Mouse (Mus musculus): Measurements from ENCODE around the gene Smg5. TPM values are rescaled to one million over a fixed set of nuclear protein-coding genes. Genes with fewer than 3 reads are reported as not detected.
A peak's percentile ranks its signal among the peaks of the same experiment; 100 is the strongest.
"Not testable (repeated sequence)": the region's sequence is repeated elsewhere in the genome, so short reads cannot be mapped to it uniquely, and the experiment has no call there.

The Smg5 gene
- total RNA-seq, 2 experiments from 2014 or later, result 73.5 to 74.7 TPM

DNA sequence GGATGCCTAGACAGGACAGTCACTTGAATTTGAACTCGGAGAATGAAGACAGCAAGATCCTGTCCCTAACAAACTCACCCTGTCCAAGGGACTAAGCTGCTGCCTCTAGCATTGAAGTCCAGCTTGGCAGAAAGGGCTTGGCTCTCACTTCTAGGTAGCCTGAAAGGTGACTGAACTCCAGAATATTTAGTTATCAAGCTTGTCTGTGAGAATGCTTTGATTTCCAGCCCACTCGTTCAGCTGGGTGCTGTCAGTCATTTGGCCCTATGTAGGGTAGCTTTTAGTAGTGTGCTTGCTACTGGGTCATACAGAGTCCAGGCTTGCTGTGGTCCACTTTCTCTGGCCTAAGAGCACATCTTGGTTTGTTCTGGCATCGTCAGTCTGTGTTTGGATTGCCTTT, 2.9 kb downstream of the Smg5 start:
- no peak for DNase-seq (ENCODE audit: extremely low spot score in 1 of 2, low spot score in 2 of 2)
- intact Hi-C loops (cut with DNase I), result no loop called here

DNA sequence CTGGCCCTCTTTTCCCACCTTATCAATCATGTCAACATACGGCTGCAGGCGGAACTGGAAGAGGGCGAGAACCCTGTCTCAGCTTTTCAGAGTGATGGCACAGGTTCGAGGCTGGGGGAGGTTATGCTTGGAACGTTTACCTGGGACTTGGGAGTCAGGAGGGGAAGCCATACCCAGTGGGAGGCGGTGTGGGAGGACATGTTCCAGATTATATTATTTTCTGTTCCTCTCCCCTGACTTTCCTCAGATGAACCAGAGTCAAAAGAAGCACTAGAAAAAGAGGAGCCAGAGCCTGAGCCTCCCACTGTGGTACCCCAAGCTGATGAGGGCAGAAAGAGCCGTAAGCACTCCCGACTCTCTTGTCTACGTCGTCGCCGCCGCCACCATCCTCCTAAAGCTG, 14.7 kb downstream of the Smg5 start:
- intact Hi-C loops (cut with DNase I), result no loop called here
- no peak for DNase-seq (ENCODE audit: extremely low spot score in 1 of 2, low spot score in 2 of 2)

DNA sequence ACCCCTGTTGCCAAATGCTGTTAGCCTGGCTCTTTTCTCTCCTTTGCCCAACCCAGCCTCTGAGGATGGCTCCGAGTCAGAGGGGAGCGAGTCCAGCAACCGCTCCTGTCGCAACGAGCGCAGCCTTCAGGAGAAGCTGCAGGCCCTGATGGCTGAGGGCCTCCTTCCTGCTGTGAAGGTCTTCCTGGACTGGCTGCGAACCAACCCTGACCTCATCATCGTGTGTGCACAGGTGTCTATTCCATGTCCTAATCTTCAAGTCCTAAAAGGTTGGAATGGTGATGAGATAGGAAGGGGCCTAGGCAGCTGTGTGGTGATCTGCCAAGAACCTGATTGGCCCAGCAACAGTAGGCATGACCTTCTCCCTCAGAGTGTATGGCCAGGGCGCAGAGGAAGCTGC, 16.8 kb downstream of the Smg5 start:
- no peak for DNase-seq (ENCODE audit: extremely low spot score in 1 of 2, low spot score in 2 of 2)
- intact Hi-C loops (cut with DNase I), result no loop called here

DNA sequence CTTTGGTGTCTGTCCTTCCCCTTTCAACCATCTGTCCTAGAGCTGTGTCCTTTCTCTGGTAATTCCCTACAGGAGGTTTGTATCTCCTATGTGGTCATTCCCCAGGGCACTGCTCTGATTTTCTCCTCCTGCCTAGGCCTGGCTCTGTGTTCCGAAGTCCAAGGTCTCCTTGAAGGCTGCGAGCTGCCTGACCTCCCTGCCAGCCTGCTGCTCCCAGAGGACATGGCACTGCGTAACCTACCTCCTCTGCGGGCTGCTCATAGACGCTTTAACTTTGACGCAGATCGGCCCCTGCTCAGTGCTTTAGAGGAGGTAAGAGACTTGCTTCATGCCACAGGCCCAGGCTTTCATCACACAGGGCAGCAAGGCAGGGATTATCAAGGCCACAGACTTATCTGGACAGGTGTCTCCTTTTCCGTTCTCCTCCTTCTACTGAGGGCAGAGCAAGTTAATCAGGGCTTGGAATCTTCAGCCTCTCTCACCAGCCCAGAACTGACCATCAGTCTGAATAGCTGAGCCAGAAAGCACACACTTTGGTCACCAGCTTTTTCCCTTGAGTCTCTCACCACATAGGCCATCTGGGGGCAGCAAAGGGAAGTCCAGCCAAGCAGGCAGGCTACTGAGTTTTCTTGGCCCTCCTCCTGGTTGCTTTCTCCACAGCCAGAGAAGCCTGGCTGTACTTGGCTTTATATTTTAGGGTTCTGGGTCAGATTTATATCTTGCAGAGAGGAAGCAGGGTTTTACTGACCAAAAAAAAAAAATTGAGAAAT, 18.5 kb downstream of the Smg5 start:
- no peak for DNase-seq (ENCODE audit: extremely low spot score in 1 of 2, low spot score in 2 of 2)
- intact Hi-C loops (cut with DNase I), result no loop called here

DNA sequence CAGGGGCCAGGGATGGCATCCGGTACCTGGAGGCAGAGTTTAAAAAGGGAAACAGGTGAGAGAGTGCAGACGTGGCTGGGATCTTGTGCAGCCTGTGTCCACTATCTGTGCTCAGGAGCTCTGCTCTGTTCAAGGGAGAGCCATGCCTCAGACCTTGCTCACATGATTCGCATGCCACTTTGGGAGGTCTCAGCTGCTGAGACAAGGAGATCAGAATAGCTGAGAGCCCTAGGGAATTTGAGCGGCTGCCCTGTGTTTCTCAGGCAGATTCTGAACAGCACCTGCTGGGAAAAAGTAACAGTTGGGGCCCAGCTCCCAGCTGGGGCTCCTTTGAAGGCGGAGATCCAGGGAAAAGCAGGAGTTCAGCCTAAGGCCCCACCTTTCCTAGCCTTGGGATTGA, 23.5 kb downstream of the Smg5 start:
- no peak for DNase-seq (ENCODE audit: extremely low spot score in 1 of 2, low spot score in 2 of 2)
- intact Hi-C loops (cut with DNase I), result no loop called here

DNA sequence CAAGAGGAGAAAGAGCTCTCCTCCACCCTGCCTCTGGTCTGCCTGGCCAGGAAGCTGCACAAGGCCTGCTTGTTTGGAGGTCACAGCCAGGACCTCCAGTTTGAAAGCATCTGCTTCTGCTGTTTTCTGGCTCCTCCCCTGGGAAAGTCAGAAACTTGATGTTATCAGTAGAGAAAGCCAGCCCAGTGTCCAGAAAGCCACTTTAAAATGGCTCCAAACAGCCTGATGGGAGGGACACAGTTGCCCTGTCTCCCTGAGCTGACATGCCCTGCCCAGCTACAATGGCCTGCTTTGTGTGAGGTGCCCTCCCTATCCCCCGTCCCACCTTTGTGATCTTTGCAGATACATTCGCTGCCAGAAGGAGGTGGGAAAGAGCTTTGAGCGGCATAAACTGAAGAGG, 23.9 kb downstream of the Smg5 start:
- no peak for DNase-seq (ENCODE audit: extremely low spot score in 1 of 2, low spot score in 2 of 2)
- intact Hi-C loops (cut with DNase I), result no loop called here

DNA sequence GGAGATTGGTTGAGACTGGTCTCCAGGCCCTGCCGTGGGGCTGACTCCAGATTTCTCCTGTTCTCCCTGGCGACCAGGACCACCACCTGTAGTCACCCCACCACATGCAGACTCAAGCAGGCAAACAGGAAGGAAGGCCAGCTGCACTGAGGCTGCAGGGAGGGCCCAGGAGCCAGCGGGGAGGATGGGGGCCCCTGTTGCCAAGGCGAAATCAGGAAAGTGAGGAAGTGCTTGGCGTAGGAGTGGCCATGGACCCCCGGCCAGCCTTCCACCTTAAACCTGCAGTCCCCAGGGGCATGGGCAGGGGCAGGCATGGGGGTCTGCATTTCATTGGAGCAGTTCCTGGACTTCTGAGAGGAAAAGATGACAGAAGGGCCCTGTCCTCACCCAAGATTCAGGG, 25.0 kb downstream of the Smg5 start:
- DNase-seq (ENCODE audit: extremely low spot score in 1 of 2, low spot score in 2 of 2), result no peak
- intact Hi-C loops (cut with DNase I), result no loop called here

DNA sequence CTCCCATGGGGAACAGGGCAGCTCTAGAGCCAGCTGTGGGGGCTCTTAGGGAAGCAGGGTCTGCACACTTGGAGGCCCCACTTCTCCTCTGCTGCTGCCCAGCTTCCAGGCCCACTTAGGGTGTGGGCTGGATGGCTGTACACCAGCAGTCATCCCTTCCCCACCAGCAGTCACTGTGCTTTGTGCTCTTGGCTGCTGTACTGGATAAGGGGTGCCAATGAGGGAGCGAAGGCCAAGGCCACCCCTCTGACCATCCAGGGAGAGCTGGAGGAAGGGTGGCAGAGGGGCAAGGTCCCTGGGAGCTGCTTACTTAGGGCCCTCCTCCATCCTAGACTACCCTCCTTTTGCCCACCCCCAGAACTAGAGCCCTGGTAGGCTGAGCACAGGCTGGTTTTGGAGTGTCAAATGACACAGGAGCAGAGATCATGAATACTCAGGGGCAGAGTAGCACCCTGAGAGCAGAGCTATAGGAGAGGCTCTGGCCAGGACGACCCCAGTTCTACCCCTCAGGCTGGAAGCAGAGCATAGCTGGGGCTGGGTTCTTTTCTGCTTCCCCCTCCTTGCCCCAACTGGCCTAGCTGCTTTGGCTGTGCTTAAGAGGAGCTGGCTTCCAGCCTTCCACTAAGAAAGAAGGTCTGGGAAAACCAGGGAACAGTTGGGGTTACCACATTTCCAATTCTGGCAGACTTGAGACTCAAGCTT, 25.7 kb downstream of the Smg5 start:
- intact Hi-C loops (cut with DNase I), result no loop called here
- DNase-seq (ENCODE audit: extremely low spot score in 1 of 2, low spot score in 2 of 2), result no peak

DNA sequence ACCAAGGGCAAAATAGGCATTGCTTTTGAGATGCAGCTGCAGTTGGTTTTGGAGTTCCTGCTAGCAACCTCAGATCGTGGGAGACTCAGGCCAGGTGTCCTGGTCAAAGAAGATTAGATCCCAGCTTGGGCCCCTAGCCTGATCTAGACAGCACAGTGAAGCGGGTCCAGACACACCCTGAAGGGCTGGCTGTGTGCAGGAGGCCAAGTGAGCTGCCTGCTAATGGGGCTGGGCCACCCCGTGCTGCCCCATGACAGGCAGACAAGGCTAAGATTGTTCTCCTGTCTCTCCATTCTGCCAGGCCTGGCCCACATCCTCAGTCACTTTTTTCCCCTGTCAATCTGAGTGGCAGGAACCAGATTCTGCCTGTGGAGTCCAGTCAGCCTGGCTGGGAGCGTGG, 27.6 kb downstream of the Smg5 start:
- intact Hi-C loops (cut with DNase I), result no loop called here
- DNase-seq (ENCODE audit: extremely low spot score in 1 of 2, low spot score in 2 of 2), result no peak

DNA sequence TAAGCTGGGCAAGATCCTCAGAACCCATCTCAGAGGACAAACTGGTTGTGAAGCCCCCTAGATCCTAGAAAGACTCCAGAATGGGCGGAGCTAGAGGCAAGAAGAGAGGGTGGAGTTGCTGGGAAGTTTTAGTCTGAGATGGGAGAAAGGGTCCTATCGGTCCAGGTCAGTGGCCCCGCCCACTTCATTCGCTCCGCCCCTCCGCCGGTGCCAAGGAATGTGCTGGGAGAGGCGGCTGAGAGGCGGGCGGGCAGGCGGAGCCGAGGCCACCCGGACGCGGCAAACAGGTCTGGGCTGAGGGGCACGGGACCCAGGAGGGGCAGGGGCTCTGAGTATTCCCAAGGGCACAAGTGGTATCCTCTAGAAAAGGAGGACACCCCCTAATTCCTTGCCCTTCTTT, 28.3 kb downstream of the Smg5 start, which contains the start of gene Paqr6:
TSS of gene Paqr6 (plus strand) at position 248 of the 400 bp plus-strand sequence.
- DNase-seq (ENCODE audit: extremely low spot score in 1 of 2, low spot score in 2 of 2), result peak in 1 of 2 experiments; percentile 81
- intact Hi-C loops (cut with DNase I), result no loop called here

DNA sequence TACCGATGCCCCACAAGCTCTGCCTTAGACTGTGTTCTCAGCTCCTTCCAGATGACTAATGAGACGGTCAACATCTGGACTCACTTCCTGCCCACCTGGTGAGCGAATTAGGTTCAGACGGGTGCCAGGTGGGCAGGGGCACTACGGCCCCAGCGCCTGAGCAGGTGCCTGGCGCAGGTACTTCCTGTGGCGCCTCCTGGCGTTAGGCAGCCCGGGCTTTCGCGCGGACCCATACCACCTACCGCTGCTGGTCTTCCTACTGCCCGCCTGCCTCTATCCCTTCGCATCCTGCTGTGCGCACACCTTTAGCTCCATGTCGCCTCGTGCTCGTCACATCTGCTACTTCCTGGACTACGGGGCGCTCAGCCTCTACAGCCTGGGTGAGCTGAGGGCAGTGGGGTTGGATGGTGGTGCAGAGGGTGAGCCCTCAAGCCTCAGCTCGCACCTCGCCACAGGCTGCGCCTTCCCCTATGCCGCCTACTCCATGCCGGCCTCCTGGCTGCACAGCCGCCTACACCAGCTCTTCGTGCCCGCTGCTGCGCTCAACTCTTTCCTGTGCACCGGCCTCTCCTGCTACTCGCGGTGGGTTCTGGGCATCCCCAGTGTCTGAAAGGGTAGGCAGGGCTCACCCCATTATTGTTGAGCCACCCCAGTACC, 29.8 kb downstream of the Smg5 start:
- intact Hi-C loops (cut with DNase I), result no loop called here
- DNase-seq (ENCODE audit: extremely low spot score in 1 of 2, low spot score in 2 of 2), result no peak

DNA sequence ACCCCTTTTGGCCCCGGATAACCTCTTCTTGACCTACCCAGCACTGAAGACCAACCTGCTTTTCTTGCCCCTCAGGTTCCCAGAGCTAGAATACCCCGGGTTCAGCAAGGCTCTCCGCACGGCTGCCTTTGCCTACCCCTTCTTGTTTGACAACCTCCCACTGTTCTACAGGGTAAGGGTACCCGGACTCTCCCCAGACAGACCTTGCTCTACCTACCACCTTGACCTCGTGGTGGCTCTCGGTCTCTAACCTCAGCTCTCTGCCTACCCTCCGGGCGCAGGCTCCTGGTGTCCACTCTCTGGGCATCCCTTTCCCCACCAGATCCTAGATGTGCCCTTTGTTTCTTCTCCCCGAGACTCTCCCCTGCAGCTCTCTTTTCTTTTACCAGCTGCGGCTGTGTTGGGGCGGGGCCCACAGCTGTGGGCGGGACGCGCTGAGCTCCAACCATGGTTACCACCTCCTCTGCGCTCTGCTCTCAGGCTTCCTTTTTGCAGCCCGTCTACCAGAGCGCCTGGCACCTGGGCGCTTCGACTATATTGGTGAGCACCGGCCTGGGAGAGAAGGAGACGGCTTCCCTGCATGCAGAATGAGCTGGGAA, 30.9 kb downstream of the Smg5 start:
- DNase-seq (ENCODE audit: extremely low spot score in 1 of 2, low spot score in 2 of 2), result peak; percentile 31 to 60
- intact Hi-C loops (cut with DNase I), result not testable (repeated sequence)

DNA sequence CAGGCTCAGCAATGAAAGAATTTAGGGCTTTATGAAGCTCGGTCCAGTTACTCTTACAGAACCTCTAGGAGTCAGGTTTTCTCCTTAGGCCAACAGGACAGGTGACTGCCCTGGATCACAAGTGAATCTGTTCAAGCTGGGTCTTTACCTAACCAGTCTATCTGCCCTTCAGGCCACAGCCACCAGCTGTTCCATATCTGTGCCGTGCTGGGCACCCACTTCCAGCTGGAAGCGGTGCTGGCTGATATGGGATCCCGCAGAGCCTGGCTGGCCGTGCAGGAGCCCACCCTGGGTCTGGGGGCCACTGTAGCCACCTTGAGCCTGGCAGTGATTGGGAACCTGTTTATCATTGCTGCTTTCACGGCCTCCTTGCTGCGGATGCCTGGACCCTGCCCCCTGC, 31.5 kb downstream of the Smg5 start:
- DNase-seq (ENCODE audit: extremely low spot score in 1 of 2, low spot score in 2 of 2); intact Hi-C loops (cut with DNase I): not testable (repeated sequence)

DNA sequence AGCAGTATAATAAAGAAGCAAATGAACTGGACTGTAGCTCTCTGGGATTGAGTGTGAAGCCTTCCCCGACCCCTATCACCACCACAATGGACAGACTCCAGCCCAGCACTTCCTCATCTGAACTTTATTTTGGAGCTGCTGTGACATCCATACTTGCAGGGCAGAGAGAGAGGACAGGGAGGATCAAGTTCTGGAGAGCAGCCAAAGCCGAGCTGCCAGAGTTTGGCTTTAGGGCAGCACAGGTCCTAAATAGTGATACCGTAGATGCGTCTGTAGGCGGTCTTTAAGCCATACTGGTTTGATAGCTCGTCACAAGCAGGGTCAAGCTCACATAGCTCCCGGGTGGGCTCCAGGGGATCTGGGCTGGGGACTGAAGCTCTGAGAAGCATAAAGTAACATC, 32.5 kb downstream of the Smg5 start:
- DNase-seq (ENCODE audit: extremely low spot score in 1 of 2, low spot score in 2 of 2); intact Hi-C loops (cut with DNase I): not testable (repeated sequence)

DNA sequence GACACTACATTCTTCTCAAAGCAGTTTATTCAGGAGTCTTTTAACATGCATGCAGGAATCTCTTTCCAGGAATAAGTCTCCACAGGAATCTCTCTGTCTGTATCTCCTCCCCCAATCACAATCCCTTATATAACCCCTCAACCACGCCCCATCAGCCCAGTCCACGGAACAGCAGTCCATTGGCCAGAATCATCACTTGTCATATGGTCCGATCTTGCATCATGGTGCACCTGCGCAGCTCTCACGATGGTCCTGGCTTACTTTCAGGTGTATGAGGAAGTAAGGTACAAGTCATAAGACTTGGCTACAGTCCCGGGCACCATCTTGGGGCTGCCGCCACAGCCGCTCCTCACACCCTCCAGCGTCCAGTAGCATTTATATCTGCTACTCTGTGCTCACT, 36.6 kb downstream of the Smg5 start, which contains the start of gene Bglap3:
TSS of gene Bglap3 (minus strand) at position 101 of the 400 bp plus-strand sequence.
- DNase-seq (ENCODE audit: extremely low spot score in 1 of 2, low spot score in 2 of 2); intact Hi-C loops (cut with DNase I): not testable (repeated sequence)

DNA sequence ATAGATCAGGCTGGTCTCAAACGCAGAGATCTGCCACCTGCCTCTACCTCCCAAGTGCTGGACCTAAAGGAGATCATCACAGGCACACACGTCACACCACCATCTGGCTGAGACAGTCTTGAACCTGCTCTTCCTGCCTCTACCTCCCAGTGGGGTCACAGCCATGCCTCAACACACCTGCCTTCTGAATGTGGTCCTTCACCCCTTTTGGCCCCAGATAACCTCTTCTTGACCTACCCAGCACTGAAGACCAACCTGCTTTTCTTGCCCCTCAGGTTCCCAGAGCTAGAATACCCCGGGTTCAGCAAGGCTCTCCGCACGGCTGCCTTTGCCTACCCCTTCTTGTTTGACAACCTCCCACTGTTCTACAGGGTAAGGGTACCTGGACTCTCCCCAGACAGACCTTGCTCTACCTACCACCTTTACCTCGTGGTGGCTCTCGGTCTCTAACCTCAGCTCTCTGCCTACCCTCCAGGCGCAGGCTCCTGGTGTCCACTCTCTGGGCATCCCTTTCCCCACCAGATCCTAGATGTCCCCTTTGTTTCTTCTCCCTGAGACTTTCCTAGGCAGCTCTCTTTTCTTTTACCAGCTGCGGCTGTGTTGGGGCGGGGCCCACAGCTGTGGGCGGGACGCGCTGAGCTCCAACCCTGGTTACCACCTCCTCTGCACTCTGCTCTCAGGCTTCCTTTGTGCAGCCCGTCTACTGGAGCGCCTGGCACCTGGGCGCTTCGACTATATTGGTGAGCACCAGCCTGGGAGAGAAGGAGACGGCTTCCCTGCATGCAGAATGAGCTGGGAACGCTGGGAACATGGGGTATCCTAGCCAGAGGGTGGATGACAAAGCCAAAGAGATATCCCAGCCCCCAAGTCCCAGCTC, 39.9 kb downstream of the Smg5 start:
- intact Hi-C loops (cut with DNase I); DNase-seq (ENCODE audit: extremely low spot score in 1 of 2, low spot score in 2 of 2): not testable (repeated sequence)

DNA sequence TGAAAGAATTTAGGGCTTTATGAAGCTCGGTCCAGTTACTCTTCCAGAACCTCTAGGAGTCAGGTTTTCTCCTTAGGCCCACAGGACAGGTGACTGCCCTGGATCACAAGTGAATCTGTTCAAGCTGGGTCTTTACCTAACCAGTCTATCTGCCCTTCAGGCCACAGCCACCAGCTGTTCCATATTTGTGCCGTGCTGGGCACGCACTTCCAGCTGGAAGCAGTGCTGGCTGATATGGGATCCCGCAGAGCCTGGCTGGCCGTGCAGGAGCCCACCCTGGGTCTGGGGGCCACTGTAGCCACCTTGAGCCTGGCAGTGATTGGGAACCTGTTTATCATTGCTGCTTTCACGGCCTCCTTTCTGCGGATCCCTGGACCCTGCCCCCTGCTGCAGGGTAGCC, 40.6 kb downstream of the Smg5 start:
- intact Hi-C loops (cut with DNase I); DNase-seq (ENCODE audit: extremely low spot score in 1 of 2, low spot score in 2 of 2): not testable (repeated sequence)

DNA sequence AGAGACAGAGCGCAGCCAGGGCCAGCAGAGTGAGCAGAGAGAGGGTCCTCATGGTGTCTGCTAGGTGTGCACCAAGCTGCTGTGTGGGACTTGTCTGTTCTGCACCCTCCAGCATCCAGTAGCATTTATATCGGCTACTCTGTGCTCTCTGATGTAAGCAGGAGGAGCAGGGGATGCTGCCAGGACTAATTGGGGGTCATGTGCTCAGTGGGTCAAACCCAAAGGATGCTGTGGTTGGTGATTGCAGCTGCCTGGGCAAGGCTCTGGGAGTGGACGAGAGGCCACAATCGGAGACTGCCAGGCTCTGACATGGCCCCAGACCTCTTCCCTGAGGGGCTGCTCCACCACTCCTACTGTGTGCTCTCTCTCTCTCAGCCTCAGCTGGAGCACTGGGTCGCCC, 42.5 kb downstream of the Smg5 start, which contains the start of gene Bglap2:
TSS of gene Bglap2 (minus strand) at position 101 of the 400 bp plus-strand sequence.
- DNase-seq (ENCODE audit: extremely low spot score in 1 of 2, low spot score in 2 of 2); intact Hi-C loops (cut with DNase I): not testable (repeated sequence)

Data from left cerebral cortex, postnatal 10 days (tissue).